Mouse (Mus musculus) layer of hippocampus, adult 11-12 months (tissue): ENCODE results near the gene Zfp750.

Experiments
- DNase-seq: peaks from one replicate; pipeline ENCODE4 v3.0.0; 2022; ENCODE audit warnings: low spot score

Zfp750 gene

DNA sequence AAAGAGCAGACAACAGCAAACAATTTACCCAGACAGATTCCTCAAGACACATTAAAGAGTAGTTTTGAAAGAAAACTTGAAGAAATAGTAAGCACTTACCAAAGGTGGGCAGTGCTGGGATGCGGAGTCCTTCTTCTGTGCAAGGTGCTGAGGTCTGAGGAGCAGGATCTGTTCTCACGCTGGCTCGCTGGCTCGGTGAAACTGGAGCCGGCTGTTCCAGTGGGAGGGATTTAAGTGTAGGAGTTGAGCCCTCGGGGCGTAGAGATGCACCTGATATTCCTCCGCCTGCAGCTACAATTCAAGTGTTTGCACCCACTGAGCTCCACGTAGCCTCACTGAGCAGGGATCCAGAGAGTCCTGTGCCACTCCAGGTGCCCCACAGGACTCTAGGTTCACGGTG, at the start of gene Zfp750:
Gene Zfp750 (minus strand): TSS at position 203 of the 400 bp plus-strand sequence.
- no peak for DNase-seq

DNA sequence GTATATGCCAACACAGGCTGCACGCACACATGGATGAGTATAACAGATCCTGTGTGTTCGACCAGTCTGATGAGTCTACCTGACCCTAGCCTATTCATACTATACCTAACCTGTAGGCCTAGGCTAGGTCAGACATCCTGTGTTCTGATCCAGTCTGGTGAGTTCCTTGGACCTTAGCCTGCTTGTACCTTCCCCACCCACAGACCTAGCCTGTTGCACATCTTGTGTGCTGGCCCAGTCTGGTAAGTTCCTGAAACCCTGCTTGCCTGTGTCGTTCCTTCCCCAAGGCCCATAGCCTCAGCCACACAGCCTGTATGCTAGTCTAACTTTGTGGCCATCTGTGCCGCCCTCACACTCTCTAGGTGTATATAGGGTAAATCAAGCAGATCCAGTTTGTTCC, 45.1 kb upstream of the Zfp750 start:
- no peak for DNase-seq

DNA sequence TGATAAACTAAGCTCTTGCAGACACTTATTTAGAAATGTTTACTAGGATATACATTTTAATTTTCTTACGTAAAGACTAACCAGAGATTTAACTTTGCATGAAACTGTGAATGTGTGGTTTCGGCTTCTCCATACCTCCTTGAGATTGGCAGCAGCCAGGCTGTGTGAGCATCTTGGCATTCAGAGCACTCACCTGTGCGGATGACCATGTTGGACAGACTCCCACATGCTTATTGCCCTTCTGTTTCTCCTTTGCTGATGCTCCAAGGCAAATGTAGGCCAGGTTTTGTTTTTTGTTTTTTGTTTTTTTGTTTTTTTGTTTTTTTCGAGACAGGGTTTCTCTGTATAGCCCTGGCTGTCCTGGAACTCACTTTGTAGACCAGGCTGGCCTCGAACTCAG, 44.2 kb upstream of the Zfp750 start:
- DNase-seq, result no peak

DNA sequence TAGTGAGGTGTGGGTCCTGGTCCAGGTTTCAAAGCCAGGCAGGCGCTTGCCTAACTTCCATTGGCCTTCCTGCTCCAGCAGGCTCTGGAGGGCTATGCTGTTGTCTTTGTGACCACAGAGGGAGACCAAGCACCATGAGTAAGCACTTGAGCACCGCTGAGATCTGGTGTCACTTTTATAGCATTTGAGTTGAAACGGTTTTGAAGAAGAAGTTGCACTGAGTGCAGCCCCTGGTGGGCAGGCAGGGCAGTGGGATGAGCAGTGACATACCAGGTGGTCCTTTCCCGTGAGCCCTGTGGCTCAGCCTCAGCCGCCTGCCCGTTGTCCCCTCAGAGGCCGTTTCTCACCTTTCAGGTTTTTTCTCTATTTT, 41.1 kb upstream of the Zfp750 start:
- no peak for DNase-seq

DNA sequence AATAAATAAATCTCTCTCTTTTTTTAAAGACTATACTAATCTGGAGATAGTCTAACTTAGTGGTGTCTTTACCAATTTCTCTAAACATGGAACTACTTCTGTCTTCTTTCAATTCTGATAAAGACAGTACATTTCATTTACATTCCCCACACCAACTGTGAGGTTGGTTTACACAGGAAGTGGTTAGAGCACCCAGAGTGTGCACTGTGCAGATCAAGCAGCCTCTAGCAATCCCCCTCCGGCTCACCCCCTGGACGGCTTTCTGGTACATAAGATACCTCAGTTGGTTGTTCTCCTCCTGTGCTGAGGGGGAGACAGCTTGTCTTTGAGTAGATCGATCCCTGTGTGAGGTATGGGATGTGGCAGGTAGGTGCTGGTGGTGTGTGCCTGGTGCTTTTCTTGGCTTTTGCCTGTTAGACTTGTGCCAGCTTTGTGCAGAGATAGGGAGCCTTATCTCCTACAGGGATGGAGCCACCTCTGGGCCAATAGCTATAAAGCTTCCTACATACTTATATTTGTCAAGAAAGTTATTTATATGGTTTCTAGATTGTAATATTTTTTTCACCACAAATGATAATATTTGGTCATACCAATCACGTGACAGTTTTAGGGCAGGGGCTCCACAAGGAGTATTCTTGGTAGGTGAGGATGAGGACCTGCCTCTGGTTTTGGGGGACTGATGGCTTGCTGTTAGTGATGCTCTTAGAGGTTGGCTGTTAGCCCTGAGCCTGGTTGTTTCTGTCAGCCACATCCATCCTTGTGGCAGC, 40.6 kb upstream of the Zfp750 start:
- no peak for DNase-seq

DNA sequence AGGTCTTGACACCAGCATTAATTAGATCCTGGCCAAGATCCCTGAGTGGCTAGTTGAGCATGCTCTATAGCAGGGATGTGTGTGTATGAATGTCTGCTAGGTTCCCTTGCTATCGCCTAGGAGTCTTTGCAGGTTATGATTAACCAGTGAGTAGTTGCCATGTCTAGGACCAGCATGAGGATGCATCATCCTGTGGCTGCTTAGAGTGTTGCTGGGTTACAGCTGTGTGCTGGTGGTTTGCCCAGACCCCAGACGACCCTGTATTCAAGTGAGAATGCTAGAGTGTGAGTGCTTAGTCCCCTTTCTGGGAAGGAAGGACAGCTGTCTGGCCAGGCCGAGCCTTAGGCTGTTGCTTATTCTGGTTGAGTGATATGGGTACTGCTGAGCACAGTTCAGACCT, 39.4 kb upstream of the Zfp750 start:
- no peak for DNase-seq

DNA sequence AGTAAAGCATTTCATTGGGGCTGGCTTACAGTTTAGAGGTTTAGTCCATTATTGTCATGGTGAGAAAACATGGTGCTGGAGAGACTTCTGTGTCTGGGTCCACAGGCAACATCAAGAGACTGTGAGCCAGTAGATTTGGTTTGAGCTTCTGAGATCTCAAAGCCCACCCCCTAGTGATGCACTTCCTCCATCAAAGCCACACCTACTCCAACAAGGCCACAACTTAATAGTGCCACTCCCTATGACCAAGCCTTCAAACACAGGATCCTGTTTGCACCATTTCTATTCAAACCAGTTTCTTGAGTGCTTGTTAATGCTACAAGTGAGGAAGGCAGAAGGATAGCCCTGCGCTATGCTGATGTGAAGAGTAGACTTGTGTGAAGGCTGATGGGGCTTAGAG, 38.8 kb upstream of the Zfp750 start:
- no peak for DNase-seq

DNA sequence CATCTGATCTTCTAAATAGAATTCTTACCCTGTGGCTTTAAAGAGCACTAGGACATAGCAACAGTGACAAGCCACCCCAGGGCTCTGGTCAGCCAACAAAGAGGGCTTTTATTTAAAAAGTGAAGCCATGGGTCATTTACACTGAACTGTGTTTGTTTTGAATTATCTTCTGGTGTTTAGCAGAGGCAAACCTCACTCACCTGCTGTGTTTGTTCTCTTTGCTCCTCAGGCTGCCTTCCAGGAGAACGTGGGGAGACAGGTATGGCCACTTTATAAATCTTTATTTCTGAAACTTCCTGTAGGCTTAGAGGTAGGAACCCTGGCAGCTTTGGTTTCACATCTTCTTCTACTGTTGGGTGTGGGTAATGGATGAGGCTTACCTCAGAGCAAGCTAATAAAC, 37.6 kb upstream of the Zfp750 start:
- no peak for DNase-seq

DNA sequence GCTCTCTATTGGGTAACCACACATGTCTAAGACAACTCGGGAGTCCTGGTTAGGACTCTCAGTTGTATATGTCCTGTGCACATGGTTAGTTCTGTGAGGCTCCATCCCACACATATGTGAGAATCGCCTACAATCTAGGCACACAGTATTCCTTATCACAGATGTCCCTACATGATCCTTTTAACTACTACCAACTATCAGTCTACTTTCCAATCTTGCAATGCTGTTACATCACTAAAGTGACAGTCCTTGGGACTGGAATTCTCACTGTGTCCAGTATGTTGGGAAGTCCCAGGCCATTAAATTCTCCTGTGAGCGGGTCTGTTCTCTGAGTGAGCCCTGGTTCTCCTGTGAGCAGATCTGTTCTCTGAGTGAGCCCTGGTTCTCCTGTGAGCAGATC, 34.3 kb upstream of the Zfp750 start:
- DNase-seq, result no peak

DNA sequence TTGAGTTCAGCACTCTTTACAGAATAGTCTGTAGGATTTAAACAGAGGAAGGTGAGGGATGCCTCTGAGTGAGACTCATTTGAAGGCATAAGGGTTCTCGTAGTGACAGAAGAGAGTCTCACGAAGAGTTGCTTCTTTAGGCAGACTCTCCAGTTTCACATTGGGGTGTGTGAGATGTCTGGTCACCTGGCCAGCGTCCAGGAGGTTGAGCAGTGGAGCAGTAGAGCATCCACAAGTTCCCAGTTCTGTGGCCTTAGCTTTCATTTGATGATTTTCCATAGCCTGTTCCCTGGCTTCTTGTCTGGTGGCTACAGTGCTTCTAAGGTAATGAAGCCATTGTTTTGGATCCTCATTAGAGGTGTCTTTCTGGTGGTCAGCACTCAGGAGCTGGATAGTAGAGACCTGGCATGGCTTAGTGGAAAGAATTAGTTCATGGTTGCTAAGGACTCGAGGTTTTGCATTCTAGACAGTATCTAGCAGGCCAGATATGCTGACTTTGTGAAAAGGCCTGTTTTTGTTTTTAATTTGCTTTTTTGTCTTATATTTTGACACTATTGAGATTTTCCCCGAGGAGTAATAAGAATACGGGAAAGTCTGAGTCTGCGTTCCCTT, 33.8 kb upstream of the Zfp750 start:
- DNase-seq, result no peak

DNA sequence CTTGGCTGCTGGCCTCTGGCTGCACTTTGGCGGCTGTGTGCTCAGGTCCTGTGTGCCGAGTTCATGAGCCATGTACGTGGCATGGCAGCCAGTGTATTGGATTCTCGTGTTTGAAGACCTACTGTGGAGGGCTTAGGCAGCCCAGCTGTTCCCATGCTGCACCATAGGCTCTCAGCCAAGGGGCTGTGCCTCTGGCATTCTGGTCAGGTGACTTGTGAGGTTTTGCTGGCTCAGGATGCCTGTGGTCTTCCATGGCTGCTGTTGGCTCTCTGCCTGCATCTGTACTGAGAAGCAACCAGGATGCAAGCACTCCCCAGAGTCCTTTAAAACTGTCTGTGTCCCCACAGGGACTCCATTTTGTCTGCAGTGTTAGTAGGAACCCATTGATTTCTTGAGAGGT, 33.0 kb upstream of the Zfp750 start:
- DNase-seq, result no peak

DNA sequence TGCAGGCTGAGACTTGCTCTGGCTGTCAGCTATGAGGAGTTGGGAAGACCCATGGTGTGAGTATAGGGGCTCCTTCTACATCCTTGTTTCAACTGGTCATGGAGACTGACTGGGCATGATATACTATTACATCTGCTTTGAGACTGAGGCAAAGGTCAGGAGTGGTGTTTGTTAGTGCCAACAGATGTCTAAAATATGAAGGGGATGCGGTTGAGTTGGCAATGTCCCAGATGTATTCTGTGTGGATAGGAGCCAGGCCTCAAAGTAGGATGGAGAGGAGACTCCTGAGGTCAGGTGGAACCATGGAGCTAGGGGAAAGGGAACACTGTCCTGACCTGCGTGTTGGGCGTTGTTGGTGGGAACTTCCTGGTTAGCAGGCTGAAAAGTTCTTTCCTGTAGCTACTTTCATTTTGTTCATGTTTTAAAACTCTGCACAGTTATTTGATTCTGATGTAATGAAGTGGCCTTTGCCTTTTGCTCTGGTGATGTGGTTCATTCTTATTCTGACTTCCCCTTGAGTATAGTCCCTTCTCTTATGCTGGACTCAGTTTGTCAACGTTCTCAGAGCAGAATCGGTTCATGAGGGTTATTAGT, 32.2 kb upstream of the Zfp750 start:
- DNase-seq, result no peak

DNA sequence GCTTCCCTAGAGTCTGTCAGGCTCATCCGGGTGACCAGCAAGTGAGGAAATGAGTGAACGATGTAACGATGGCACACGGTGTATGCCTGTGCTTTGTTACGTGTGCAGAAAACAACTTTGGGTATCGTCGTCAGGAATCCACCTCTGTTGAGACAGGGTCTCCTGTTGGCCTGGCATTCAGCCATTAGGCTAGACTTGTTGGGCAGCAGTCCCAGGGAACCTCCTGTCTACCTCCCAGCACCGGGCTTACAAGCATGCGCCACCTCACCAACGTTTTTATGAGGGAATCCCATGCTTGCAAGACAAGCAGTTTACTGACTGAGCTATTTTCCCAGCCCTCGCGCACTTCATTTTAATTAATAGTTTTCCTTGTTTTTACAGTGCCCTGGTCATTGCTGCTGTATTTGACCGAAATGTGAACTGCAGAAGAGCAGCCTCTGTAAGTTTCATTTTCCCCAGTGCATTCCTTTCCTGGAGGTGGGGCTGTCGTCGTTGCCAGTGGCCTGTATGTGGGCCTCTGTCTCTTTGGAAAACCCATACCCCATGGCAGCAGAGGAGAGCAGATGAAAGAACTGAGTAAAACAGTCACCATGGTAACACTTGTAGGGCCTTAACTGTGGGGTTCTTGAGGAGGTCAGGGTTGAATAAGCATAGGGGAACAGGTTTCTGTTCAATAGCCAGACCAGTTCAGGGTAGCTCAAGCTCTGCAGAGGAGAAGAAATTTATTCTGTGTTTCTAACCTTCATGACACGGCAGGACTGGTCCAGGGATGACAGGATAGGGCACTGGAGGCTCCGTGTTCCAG, 30.9 kb upstream of the Zfp750 start:
- DNase-seq, result no peak

DNA sequence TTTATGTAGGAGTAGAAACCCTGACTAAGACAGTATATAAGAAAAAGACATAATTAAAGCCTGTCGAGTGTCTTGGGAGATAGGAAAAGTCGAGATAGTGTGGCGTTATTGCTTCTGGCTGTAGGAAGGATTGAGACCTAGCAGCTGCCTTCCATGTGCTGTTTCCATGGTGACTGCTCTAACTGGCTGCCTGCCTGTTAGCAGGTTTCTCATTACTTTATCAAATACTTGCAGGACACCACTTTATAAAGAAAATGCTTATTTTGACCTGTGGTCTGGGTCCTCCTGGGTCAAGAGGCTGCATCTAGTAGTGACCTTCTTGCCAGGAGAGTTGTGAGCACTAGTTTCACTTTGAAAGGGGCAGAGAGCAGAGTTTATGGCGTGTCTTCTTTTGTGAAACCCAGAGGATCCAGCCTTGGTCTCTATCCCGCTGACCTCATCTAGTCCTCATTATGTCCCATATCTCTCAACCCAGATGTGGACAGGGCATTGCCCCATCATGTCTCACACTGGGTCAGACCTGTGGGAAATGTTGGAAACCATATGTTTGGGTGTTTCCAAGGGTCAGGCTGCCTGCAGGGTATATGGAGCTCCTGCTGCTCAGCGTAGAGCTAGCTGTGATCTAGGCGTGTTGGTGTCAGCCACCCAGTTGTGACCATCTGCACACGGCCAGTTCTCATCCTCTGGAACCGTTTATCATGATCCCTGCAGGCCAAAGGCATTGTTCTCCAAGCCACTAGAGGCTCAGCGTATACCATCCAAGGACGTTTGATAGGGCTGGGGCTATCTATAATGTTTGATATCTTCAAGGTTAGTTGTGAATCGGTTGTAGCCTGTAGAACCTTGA, 30.1 kb upstream of the Zfp750 start:
- DNase-seq, result peak; percentile 58

DNA sequence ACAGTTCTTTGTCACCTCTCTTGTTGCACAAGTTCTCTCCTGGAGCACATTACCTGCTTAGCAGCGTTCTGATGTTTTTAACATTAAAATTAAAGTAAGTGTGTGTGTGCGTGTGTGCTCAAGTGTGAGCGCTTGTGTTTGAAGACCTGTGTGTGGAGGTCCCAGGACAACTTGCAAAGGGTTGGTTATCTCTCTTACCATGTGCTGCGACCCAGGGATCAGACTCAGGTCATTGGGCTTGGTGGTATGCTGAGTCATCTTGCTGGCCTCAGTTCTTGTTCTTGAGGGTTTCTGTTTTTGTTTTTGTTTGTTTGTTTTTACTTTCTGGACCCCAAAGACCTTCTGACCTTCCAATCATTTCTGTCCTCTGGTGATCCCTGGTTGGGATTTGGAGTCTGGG, 28.8 kb upstream of the Zfp750 start:
- DNase-seq, result no peak

DNA sequence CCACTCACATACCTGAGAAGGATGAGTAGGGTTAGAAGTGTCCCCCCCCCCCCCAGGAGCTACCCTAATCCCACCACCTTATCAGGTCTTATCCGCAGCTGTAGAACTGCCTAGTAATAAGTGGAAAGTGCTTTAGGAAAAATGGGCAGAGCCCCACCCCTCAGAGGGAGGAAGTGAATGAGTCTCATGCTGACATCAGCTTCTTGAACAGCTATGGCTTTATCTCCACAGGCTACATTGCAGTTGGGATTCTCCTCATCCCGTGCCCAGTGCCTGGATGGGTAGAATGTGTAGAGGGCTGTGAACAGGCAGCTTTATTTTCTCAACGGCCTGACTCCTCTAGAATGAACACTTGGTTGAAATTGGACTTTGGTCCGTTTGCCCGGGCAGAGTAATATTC, 28.1 kb upstream of the Zfp750 start:
- no peak for DNase-seq

DNA sequence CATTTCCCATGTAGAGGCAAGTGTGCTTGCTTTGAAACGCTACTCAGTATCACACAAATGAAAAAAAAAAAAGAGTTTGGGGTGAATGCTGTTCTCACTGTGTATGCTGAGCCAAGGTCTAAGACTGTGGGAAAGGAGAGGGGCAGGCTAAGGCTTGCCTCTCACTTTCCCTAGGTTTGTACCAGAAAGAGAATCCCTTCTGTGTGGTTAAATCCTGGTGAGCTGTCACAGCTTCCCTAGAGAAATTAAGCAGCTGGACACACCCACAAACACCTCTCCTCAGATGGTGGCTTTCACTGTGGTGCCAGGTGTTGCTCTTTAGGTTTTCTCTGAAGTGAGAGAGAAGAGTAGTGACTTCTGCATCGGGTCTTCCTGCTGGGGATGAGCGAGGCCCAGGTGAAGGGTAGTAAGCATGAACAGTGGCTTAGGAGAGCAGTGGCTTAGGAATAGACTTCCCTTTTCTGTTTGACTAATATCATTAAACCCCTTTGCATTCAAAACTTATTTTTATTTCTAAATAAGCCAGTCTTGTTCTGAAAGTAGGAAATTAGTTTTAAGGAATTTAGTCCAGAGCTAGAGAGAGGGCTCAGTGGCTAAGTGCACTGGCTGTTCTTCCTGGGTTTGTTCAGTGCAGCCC, 26.4 kb upstream of the Zfp750 start:
- no peak for DNase-seq

DNA sequence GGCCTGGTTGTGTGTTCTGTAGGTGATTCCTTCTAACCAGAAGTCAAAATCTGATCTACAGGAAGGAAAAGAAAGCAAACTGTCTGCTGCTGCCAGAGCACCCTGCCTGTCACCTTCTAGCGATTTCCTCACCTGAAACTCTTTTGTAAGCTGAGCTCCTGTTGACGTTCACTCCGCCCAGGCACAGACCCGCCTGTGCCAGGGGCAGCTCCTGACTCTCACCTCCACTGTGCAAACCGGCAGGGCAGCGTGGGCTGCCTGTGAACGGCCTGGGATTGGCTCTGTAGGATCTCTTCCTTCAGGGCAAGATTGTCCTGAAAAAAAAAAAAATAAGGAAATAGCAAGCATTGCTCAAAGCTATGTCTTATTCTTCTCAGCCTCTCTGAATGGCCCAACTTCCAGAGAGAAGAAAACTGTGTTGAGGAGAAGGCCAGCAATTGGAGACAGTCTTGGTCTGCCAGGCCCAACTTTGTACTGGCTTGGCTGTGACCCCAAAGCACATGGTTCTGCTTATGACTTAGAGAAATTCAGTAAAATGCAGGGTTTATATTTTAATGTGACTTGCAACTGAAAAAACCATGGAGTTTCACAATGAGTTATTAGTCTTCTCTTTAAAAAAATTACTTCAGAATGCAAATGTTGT, 25.7 kb upstream of the Zfp750 start:
- DNase-seq, result no peak

DNA sequence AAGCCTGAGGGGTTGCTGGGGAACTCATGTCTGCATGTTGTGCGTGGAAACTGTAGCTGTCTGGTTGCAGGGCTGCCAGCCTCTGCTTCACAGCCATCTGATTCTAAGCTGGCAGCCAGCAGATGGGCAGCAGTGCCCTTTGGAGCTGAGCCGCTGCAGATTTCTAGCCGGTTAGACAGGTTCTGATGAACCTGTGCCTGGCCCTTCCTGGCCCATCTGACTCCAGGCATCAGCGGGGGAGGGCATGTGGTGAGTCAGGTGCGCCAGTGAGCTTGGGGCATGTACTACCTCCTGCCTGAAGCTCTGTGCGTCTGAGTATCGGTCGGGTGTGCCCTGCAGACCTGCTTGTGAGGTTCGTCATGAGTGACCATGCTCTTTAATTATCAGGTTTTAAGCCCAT, 24.8 kb upstream of the Zfp750 start:
- DNase-seq, result no peak

DNA sequence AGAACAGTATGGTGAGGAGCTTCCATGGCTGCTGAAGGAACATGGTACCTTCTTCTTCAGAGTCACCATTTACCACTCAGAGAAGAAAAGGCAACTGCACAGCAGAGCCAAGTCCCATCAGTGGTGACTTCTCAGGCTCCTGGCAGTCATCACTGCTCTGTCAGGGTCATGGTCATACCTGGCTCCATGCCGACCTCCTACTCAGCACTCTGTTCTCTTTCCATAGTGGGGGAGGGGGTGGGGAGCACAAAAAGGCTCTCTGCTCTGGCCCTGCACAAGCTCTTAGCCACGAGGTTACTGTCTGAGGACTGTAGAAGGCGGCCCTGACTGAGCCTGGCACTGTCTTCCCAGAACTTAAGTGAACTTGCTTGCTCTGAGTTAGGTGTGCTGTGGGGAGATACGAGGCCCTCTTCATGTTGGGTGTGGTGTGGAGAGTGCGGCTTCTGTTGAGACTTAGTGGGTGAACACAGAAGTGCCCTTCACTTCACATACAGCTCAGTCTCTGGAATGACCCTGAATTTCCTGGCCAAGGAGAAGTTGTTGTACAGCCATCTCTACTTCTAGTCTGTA, 24.2 kb upstream of the Zfp750 start:
- DNase-seq, result no peak

DNA sequence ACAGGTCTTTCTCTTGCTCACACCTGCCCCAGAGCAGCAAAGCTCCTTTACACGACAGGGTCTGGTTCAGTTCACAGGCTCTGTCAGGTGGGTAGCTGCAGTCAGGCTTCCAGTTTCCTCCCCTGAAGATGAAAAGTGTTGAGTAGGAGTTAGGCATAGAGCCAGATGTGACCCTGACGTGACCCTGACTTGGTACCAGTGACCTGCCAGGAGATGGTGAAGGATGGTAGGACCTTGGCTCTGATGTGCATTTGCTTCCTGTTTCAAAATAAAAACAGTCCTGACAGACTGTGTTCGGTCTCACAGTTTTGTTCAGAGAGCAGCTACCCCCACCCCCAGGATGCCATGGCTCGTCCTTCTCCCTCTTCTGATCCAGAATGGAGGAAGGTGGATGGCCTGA, 23.3 kb upstream of the Zfp750 start:
- DNase-seq, result no peak
